Mouse (Mus musculus): ENCODE results near the gene Slc34a3.
"Not testable (repeated sequence)": the region's sequence is repeated elsewhere in the genome, so short reads cannot be mapped to it uniquely, and the experiment has no call there.

Slc34a3 gene

GRCm38 (mm10) chr2:25234050-25234449 is at the start of gene Slc34a3:
Gene Slc34a3, minus strand, starts transcription at chr2:25234364.
- no peak for DNase-seq (ENCODE audit: low spot score)

GRCm38 (mm10) chr2:25278928-25279882 is 45.0 kb upstream of the Slc34a3 start:
- DNase-seq (ENCODE audit: low spot score), result no peak

- DNase-seq (ENCODE audit: low spot score), result no peak
Observed at GRCm38 (mm10) chr2:25273010-25273409, 38.8 kb upstream of the Slc34a3 start.

- DNase-seq (ENCODE audit: low spot score), result no peak
Observed at GRCm38 (mm10) chr2:25272515-25272914, 38.4 kb upstream of the Slc34a3 start.

- DNase-seq (ENCODE audit: low spot score), result peak; percentile 95
Observed at GRCm38 (mm10) chr2:25271827-25272511, 37.8 kb upstream of the Slc34a3 start, which contains the start of the genes Ssna1 and Anapc2. Gene Ssna1, minus strand, starts transcription at chr2:25272438. Gene Anapc2, plus strand, starts transcription at chr2:25272478.

- no peak for DNase-seq (ENCODE audit: low spot score)
Observed at GRCm38 (mm10) chr2:25267746-25268309, 33.7 kb upstream of the Slc34a3 start.

GRCm38 (mm10) chr2:25267241-25267640 is 33.1 kb upstream of the Slc34a3 start:
- DNase-seq (ENCODE audit: low spot score), result no peak

GRCm38 (mm10) chr2:25266720-25267119 is 32.6 kb upstream of the Slc34a3 start:
- DNase-seq (ENCODE audit: low spot score), result no peak

GRCm38 (mm10) chr2:25265897-25266656 is 31.9 kb upstream of the Slc34a3 start:
- DNase-seq (ENCODE audit: low spot score), result no peak

GRCm38 (mm10) chr2:25264851-25265250 is 30.7 kb upstream of the Slc34a3 start:
- DNase-seq (ENCODE audit: low spot score), result no peak

- no peak for DNase-seq (ENCODE audit: low spot score)
Observed at GRCm38 (mm10) chr2:25264286-25264660, 30.1 kb upstream of the Slc34a3 start.

GRCm38 (mm10) chr2:25263623-25264285 is 29.6 kb upstream of the Slc34a3 start:
- DNase-seq (ENCODE audit: low spot score), result no peak

GRCm38 (mm10) chr2:25262795-25263622 is 28.8 kb upstream of the Slc34a3 start:
- no peak for DNase-seq (ENCODE audit: low spot score)

- DNase-seq (ENCODE audit: low spot score), result peak; percentile 84
Observed at GRCm38 (mm10) chr2:25262291-25262767, 28.2 kb upstream of the Slc34a3 start, which contains the start of gene Tprn. Gene Tprn, plus strand, starts transcription at chr2:25262618.

GRCm38 (mm10) chr2:25261870-25262269 is 27.7 kb upstream of the Slc34a3 start:
- DNase-seq (ENCODE audit: low spot score), result no peak

- no peak for DNase-seq (ENCODE audit: low spot score)
Observed at GRCm38 (mm10) chr2:25258887-25259286, 24.7 kb upstream of the Slc34a3 start.

- not testable (repeated sequence) for DNase-seq (ENCODE audit: low spot score)
Observed at GRCm38 (mm10) chr2:25257250-25257649, 23.1 kb upstream of the Slc34a3 start.

GRCm38 (mm10) chr2:25256443-25257109 is 22.4 kb upstream of the Slc34a3 start:
- not testable (repeated sequence) for DNase-seq (ENCODE audit: low spot score)

- peak; percentile 51 for DNase-seq (ENCODE audit: low spot score)
Observed at GRCm38 (mm10) chr2:25255284-25255779, 21.2 kb upstream of the Slc34a3 start, which contains the start of gene Tmem203. Gene Tmem203, plus strand, starts transcription at chr2:25255439.
